Mouse (Mus musculus): ENCODE data around the gene Vmn2r72. TPM values are rescaled to one million over a fixed set of nuclear protein-coding genes. Genes with fewer than 3 reads are reported as not detected.

The Vmn2r72 gene
- not detected for total RNA-seq (2022)

- DNase-seq (ENCODE audit: low spot score in 2 of 2) = no peak
Observed at GRCm38 (mm10) chr7:85754997-85755396, at the start of gene Vmn2r72. Gene Vmn2r72 (minus strand): TSS chr7:85755097.

Other genes with a start within 250 kb of the Vmn2r72 start
- not detected for gene Vmn2r71, start 192.0 kb downstream of the Vmn2r72 start, total RNA-seq (2022)
- gene Vmn2r70, start 185.9 kb downstream of the Vmn2r72 start, total RNA-seq (2022) = not detected
- gene Vmn2r73, start 121.2 kb upstream of the Vmn2r72 start, total RNA-seq (2022) = not detected
- not detected for gene Vmn2r74, start 206.5 kb upstream of the Vmn2r72 start, total RNA-seq (2022)